In genomic region chr13:28718868-28719265, GRCm38 (mm10) we compare ENCODE assay signal across 7 mouse cellular contexts.
DNase-seq lines count a peak whose midpoint lies in the region; ATAC-seq and TF ChIP-seq lines count a peak whose summit lies in the region.

No protein-coding gene starts in this region.

- ATAC-seq in kidney, postnatal 0 days (replicated peaks; ENCODE audit: low FRiP score, low read depth): peak; percentile 51
- ATAC-seq in embryonic facial prominence, embryonic 15.5 days (ENCODE audit: insufficient number of reproducible peaks, low FRiP score, low TSS enrichment, low read depth): no peak
- ATAC-seq in intestine, embryonic 16.5 days: 0 out of 2 replicates have a peak, but pooled peaks have one; percentile 15
- ATAC-seq in stomach, embryonic 16.5 days (ENCODE audit: insufficient read depth, low FRiP score): no peak

- WGBS in kidney, postnatal 0 days: 44% methylated on average over 5 of the region's 5 CpGs
- WGBS in embryonic facial prominence, embryonic 15.5 days: 47% methylated on average over 5 of the region's 5 CpGs
- 34% methylated on average over 5 of the region's 5 CpGs for WGBS in intestine, embryonic 16.5 days
- 35% methylated on average over 5 of the region's 5 CpGs for WGBS in stomach, embryonic 16.5 days

- peak; percentile 68 for DNase-seq in kidney, postnatal 0 days (ENCODE audit: low spot score)
- no peak for DNase-seq in kidney, postnatal 25 days
- DNase-seq in layer of hippocampus, adult 9-10 months (ENCODE audit: low spot score): no peak
- no peak for DNase-seq in layer of hippocampus, postnatal 36 days

- no peak for TF ChIP-seq CTCF in kidney, postnatal 0 days (IDR thresholded peaks at IDR 0.05; ENCODE audit: low read depth)

- no peak overlapping the region for H3K4me3 ChIP-seq in kidney, postnatal 0 days (replicated peaks; ENCODE audit: low read depth, low read length)
- no peak overlapping the region for H3K4me3 ChIP-seq in embryonic facial prominence, embryonic 15.5 days (replicated peaks)
- no peak overlapping the region for H3K4me3 ChIP-seq in intestine, embryonic 16.5 days (ENCODE audit: low read length)
- H3K4me3 ChIP-seq in stomach, embryonic 16.5 days (replicated peaks; ENCODE audit: low read length): no peak overlapping the region

- peak overlapping the region; percentile 40; the same call in 1 of the 2 replicates for H3K27ac ChIP-seq in kidney, postnatal 0 days
- H3K27ac ChIP-seq in embryonic facial prominence, embryonic 15.5 days (replicated peaks): 0 out of 2 replicates have a peak overlapping the region, but pooled peaks have one; percentile 5
- H3K27ac ChIP-seq in intestine, embryonic 16.5 days (ENCODE audit: low read length): peak overlapping the region; percentile 53
- peak overlapping the region; percentile 67 for H3K27ac ChIP-seq in stomach, embryonic 16.5 days (ENCODE audit: low read length)

- no peaks in the 10 kb centered on the region for H3K4me1 ChIP-seq in kidney, postnatal 0 days (replicated peaks; ENCODE audit: insufficient read depth, low read length)
- peaks cover 36% of the 10 kb centered on the region for H3K4me1 ChIP-seq in embryonic facial prominence, embryonic 15.5 days
- H3K4me1 ChIP-seq in intestine, embryonic 16.5 days (ENCODE audit: control insufficient read depth, insufficient read depth, low read length): peaks cover 16% of the 10 kb centered on the region
- peaks cover 19% of the 10 kb centered on the region for H3K4me1 ChIP-seq in stomach, embryonic 16.5 days (ENCODE audit: control insufficient read depth, insufficient read depth, low read length)

- H3K9me3 ChIP-seq in kidney, postnatal 0 days (replicated peaks; ENCODE audit: low read length): no peaks in the 10 kb centered on the region
- H3K9me3 ChIP-seq in embryonic facial prominence, embryonic 15.5 days (replicated peaks): no peaks in the 10 kb centered on the region
- no peaks in the 10 kb centered on the region for H3K9me3 ChIP-seq in intestine, embryonic 16.5 days (ENCODE audit: control insufficient read depth, low read length)
- no peaks in the 10 kb centered on the region for H3K9me3 ChIP-seq in stomach, embryonic 16.5 days (replicated peaks; ENCODE audit: control insufficient read depth, low read length)

- H3K27me3 ChIP-seq in kidney, postnatal 0 days (ENCODE audit: insufficient read depth, low read length): no peaks in the 10 kb centered on the region
- no peaks in the 10 kb centered on the region for H3K27me3 ChIP-seq in embryonic facial prominence, embryonic 15.5 days
- no peaks in the 10 kb centered on the region for H3K27me3 ChIP-seq in intestine, embryonic 16.5 days (replicated peaks; ENCODE audit: control insufficient read depth, insufficient read depth, low read length)
- no peaks in the 10 kb centered on the region for H3K27me3 ChIP-seq in stomach, embryonic 16.5 days (ENCODE audit: control insufficient read depth, insufficient read depth, low read length)

- H3K4me2 ChIP-seq in kidney, postnatal 0 days (ENCODE audit: low read length): no peak overlapping the region
- no peak overlapping the region for H3K4me2 ChIP-seq in embryonic facial prominence, embryonic 15.5 days (replicated peaks)
- no peak overlapping the region for H3K4me2 ChIP-seq in intestine, embryonic 16.5 days (ENCODE audit: low read depth, low read length)
- H3K4me2 ChIP-seq in stomach, embryonic 16.5 days (ENCODE audit: low read depth, low read length): no peak overlapping the region

- H3K36me3 ChIP-seq in kidney, postnatal 0 days (ENCODE audit: insufficient read depth, low read length): no peaks in the 10 kb centered on the region
- H3K36me3 ChIP-seq in embryonic facial prominence, embryonic 15.5 days: no peaks in the 10 kb centered on the region
- H3K36me3 ChIP-seq in intestine, embryonic 16.5 days (ENCODE audit: control insufficient read depth, insufficient read depth, low read length): no peaks in the 10 kb centered on the region
- no peaks in the 10 kb centered on the region for H3K36me3 ChIP-seq in stomach, embryonic 16.5 days (ENCODE audit: control insufficient read depth, insufficient read depth, low read length)

- H3K9ac ChIP-seq in kidney, postnatal 0 days (ENCODE audit: low read depth, low read length): no peak overlapping the region
- H3K9ac ChIP-seq in embryonic facial prominence, embryonic 15.5 days: no peak overlapping the region
- H3K9ac ChIP-seq in intestine, embryonic 16.5 days (ENCODE audit: low read depth, low read length): no peak overlapping the region
- no peak overlapping the region for H3K9ac ChIP-seq in stomach, embryonic 16.5 days (ENCODE audit: low read length)

Comparison
In these comparisons a context has a peak if more than half of its experiments do, and no peak if none do; other contexts are left out.
1. ATAC-seq: peak in kidney, postnatal 0 days (single experiment) and intestine, embryonic 16.5 days (single experiment); none in embryonic facial prominence, embryonic 15.5 days (single experiment) and stomach, embryonic 16.5 days (single experiment).
2. H3K27ac ChIP-seq: peak in every context shown above with its lines; median percentile 67 in stomach, embryonic 16.5 days; 53 in intestine, embryonic 16.5 days; 40 in kidney, postnatal 0 days; 5 in embryonic facial prominence, embryonic 15.5 days.